Mouse (Mus musculus): Measurements from ENCODE around the gene Gm10053.
"Not testable (repeated sequence)": the region's sequence is repeated elsewhere in the genome, so short reads cannot be mapped to it uniquely, and the experiment has no call there.

The Gm10053 gene

DNA sequence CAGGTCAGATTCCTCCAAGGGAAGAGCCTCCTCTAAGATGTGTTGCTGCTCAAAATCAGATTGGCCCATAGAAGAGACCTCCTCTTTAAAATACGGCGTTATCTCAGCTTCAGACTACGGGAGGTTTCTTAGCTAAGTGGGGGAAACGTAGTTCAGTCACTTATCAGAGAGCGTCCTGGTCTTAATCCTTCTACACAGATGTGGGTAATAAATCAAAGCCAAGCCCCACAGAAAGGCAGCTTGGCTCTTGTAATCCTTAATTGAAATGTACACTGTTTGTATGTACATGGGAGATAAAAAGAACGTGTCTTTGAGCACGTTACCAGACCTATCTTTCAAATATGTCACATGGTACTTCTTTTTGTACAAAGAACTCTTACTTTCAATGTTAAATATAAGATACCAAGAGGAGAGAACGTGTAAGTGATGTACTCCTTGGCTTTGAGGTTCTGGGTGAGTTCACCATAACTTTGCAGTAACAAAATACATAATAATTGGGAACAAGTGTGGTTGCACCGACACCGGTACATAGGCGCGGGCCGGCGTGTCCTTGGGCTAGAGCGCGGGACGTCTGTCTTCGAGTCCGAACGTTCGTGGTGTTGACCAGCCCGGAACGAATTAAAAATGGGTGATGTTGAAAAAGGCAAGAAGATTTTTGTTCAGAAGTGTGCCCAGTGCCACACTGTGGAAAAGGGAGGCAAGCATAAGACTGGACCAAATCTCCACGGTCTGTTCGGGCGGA, at the start of gene Gm10053:
TSS of gene Gm10053 (plus strand) at position 558 of the 742 bp plus-strand sequence.
- DNase-seq, result not testable (repeated sequence)

DNA sequence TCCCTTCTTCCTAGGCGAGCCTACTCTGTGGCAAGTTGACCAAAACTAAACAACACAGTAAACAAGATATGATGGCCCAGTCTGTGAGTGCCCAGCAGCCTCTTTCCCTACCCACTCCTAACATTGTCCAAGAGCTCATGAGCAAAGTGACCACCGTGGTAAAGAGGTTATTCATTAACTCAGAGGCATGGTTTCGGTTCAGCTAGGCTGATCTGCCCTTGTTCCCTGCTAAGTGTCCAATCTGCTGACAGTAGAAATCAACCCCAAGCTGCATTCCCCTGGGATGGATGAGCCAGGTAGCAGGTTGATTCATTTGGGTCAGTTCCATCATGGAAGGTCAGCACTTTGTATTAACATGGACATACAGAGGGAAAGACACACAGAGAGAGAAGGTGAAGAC, 33.4 kb upstream of the Gm10053 start:
- DNase-seq, result no peak

DNA sequence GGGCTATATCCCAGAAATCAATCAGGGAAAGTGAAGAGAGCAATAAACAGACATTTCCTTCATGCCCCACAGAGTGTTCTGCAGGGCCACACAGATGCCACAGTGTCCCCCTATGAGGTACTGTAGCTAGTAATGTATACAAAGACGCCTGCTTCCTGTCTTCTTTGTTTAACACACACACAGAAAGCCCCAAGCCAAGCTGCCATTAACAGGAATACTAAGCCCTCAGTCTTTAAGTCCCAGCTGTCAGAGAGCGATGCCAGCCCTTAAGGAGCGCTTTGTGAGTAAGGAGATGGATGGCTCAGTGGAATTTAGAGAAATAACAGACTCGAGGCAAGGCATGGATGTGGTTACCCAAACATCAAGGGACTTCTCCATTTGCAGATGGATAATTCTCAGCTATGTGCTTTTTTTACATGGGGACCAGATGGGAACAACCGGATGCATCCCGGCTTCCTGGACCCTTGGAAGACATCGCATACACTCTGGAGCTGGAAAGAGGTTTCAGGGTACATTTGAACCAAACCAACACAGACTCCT, 30.4 kb upstream of the Gm10053 start:
- peak; percentile 3 for DNase-seq

DNA sequence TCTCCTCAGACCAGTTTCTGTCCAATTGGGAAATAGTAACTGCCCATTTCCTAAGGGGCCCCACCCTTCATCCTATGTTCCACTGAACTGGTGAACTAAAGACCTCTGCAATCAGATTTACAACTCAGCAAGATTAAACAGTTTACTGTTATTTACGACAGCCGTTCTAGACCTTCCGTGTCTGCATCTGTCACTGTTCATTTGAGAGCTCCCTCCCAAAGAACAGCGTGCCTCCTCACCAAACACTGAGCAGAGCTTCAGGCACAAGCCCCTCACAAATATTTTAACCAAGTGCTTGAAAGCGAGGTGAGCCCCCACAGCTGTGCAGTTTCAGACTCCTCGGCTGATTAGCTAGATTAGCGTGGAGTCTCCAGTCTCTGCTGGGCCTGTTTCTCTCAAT, 27.1 kb upstream of the Gm10053 start:
- DNase-seq, result no peak

DNA sequence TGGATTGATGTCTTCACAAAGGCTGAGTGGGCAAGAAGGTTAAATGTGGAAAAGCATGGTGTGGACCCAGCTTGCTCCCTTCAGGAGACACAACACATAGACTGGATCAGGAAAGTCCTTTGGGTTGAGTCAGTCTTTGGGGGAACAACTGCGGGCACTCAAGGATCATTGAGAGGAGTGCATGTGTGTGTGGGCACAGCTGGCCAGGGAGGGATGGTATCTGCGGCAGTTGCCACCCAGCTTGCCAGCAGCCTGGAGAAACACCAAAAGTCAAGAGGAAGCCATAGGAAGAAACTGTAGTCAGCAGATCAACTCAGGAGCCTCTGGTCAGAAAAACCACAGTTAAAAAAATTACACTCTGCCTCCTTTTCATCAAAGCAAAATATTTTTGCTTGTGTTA, 26.6 kb upstream of the Gm10053 start:
- DNase-seq, result no peak

DNA sequence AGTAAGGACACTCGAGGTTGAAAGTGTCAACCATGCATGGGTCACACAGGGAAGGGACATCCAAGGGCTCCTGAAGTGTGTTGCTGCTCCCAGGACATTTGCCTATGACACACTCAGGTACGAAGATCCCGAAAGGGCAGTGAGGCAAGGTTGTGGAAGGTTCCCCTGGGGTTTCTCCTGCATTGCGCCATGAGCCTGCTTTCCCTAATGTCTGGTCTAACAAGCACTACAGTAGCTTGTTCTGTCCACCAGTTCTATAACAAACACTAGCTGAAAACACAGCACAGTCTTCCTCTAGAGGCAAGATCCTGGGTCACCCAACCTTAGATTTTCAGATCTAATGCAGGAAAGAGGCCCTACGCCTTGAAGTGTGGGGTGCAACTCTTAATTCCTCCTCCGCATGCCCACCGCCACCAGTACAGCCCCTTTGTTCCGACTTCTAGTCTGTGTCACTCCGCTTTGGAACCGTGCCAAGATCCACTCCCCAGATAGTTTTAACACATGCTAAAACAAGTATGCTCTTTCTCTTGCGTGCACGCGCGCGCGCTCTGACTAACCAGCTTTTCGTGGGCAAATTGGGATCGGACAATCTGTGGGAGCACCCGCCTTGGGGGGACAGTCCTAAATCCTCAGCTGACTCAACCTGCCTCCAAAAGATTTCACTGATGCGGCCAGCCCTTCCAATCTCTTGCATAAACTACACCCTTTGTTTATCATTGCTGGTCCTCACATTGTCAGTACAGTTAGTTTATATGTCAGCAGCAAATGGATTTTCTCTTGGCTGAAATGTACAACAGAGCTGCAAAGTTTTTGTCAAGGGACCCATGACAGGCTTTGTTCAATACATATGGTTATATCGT, 23.8 kb upstream of the Gm10053 start:
- peak; percentile 28 for DNase-seq

DNA sequence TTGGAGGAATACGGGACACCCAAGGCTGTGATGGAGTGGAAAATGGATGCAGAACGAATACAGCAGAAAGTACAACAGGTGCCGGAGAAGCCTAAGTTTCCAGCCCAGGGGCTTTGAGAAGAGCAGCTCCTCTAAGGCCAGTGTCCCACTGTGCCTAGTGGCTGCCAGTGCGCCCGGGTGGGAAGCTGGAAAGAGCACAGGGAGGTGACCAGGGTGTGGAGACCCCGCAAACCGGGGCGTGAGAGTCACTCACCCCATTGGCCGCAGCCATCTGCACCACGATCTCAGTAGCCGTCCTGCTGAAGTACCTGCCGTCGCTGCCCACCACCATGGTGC, 14.2 kb upstream of the Gm10053 start:
- no peak for DNase-seq

DNA sequence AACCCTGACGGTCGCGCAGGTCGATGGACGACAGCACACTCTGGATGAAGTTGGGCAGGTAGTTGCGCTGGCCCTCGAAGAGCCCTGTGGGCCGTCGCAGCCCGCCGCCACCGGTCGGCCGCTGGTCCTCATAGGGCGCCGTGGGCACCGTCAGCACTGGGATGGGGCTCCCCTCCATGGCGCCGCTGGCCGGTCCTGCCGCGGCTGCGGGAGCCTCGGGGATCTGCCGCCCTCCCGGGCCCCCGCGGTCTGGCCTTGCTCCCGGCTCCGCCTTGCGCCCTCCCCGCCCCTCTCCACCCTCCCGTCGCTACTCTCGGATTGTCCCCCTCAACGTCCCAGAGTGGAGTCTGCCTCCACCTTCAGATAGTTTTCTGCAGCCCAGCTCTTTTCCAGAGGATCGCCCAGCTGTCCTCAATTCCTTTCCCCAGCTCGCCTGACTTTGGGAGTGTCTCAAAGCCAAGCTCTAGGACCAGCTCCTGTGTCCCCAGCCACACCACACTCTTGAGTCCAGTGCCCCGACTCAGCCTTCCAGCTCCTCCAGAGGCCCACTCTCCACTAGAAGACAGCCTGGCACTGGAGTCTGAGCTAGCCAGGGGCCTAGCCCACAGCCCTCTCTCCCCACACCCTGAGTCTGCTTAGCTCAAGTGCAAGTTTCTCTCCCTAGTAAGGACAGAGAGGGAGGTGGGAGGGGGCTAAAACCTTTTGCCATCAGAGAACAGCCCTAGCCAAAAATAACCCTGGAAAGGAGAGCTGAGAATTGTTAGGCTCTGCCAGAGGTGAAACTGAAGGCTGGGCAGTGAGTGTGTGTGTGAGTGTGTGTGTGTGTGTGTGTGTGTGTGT, 13.7 kb upstream of the Gm10053 start, which contains the start of gene Pgm5:
TSS of gene Pgm5 (minus strand) at position 244 of the 840 bp plus-strand sequence.
- peak; percentile 19 for DNase-seq

DNA sequence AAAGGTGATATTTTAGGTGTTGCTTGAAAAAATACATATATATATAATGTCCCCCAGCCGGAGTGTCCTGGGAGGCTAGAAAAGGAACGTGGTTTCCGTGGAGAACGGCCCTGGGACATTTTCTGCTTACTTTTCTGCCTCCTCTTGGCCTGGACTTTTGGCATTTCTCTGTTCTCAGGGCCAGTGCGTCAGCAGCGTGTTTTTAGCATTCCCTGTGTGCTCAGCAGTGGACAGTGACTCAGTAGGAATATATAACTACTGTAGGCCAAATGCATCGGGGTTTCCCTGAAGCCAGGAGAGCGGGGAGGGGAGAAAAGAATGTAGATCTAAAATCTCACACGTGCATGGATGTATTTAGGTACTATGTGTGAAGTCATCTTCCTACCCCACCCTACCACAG, 10.1 kb upstream of the Gm10053 start:
- DNase-seq, result no peak

DNA sequence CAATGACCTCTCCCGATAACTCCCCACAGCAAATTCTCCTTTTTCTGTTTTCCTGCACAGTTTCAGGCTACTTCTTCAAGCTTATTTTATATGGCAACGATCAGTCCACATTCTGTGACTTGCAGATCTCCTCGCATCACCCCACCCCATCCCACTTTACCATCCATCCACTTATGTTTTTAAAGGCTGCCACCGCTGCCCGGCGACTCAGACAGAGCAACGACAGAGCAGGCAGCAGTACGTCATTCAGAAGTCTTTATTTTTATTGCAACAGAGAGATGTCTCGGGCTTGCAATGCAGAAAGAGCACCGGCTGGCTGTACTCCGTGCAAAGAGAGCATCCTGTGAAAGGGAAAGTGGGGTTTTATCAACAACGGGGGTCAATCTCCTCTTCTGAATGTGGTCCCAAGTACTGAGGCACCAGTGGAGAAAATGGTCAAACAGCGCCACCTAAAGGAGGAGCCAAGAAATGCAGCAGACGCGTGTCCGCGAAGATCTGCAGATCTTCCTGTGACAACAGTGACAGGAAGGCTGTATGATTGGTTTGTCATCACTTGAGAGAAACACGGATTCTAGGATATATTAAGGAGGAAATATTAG, 4.3 kb upstream of the Gm10053 start:
- DNase-seq, result peak; percentile 65

DNA sequence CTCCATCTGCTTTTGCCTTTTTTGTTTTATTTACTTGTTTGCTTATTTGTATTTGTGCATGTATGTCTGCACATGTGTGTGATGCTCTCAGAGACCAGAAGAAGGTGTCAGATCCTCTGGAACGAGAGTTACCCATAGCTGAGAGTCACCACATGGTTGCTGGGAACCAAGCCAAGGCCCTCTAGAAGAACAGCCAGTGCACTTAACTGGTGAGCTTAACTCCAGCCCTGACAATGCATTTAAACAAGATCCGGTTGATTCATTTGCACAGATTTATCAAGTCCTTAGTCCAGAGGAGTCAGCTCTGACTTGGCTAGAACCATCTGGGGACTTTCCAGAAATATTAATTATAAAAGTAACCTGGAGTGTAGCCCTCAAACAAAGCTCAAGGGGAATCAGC, 1.6 kb upstream of the Gm10053 start:
- no peak for DNase-seq

DNA sequence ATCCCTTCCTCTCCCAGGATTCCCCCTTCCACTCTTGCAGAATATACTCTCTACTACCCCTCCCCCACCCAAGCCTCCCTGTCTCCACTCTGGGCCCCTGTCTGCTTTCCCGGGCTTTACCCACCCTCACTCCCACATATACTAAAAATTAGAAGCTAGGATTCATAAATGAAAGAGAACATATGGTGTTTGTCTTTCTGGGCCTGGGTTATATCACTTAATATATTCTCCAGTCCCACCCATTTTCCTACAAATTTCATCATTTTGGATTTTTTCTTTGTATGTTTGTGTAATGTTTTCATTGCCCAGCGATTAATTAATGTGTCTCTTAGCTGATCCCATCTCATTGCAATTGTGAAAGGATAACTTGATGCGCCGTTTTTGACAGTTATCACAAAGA, 5.8 kb downstream of the Gm10053 start:
- no peak for DNase-seq

DNA sequence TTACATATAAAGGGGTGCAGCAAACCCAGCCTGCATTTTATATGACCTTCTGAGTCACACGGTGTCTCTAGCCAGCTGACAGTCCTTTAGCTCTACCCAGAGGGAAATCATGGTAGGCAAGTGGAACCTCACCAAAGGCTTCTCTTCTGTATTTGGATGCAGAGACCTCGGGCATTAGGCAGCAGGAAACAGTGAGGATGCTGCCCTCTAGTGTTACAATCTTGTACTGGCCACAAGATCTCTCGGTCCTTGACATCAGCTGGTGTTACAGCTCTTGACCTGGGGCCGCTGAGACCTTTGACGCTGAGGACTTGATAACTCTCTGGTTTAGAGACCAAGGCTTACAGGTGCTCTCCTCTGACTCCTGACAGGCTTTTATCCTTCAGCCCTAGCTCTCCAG, 10.0 kb downstream of the Gm10053 start:
- DNase-seq, result peak; percentile 79

DNA sequence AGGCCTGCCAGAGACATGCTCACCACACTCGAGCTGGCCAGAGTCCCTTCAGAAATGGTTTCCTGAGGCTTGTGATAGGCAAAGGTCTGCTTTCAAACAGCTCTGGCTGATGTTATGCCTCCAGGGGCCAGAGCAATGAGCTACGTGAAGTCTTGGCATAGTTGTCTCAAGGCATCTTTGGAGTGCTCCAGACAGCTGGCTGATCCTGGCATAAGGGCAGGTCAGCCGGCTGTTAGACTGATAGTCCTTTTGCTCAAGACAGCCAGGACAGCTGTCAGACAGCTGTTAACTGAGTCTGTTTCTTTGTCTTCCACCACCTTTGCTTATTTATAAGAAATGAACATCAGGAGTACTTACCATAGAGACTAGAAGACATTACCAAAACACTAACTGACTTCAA, 11.4 kb downstream of the Gm10053 start:
- no peak for DNase-seq

DNA sequence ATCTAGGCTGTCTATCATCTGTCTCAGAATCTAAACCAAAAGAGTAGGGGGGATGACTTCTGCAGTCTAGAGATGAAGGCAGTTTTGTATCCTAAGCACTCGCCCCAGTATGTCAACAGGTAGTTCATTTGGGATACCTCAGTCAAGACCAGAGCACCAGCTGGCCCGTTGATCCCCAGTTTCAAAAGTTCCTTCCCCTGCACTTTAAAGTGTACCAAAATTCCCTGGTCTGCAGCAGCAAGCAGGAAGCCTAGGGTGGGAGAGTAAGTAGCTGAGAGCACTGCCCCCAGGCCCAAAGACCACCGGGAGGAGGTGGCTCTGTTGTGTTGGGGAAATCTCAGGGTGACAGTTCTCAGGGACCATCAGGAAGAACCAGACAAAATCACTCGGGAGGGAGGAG, 21.1 kb downstream of the Gm10053 start:
- DNase-seq, result no peak

DNA sequence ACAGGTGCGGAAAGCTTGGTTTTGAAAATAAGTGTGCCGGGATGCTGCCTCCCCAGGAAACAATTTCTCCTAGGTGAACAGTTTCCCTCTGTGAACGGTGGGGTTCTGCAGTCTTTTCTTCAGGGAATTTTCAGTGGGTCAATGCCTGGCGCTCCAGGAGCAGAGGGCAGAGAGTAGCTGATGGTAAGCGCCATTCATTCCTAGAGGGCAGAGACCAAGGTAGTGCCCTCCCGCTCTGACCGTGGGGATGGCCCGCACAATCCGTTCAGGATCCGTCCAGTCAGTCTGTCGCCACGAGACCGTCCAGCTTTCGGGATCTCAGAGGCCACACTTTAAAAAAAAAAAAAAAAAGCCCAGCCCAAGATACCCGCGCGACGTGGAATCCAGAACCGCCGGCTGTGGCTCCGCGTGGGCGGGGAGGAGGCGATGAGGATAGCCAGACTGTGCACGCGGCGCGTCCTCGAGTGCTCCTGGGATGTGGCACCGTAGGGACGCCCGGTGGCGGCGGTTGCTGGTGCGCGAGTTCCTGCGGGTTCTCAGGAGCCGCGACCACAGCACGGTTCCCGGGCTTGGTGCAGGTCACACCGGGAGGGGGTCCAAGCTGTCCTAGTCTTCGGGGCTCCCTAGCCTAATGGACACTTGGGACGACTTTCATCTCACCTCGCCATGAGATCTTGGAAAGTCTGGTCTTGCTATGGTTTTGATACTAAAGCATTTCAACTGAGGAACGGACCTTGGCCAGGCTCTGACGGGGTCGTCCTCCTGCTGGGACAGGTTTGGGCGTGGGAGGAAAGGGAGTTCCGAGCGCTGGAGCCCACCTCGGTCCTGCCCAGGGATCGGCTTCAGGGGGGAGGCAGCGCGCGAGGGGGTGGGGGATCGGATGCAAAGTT, 21.8 kb downstream of the Gm10053 start:
- no peak for DNase-seq

DNA sequence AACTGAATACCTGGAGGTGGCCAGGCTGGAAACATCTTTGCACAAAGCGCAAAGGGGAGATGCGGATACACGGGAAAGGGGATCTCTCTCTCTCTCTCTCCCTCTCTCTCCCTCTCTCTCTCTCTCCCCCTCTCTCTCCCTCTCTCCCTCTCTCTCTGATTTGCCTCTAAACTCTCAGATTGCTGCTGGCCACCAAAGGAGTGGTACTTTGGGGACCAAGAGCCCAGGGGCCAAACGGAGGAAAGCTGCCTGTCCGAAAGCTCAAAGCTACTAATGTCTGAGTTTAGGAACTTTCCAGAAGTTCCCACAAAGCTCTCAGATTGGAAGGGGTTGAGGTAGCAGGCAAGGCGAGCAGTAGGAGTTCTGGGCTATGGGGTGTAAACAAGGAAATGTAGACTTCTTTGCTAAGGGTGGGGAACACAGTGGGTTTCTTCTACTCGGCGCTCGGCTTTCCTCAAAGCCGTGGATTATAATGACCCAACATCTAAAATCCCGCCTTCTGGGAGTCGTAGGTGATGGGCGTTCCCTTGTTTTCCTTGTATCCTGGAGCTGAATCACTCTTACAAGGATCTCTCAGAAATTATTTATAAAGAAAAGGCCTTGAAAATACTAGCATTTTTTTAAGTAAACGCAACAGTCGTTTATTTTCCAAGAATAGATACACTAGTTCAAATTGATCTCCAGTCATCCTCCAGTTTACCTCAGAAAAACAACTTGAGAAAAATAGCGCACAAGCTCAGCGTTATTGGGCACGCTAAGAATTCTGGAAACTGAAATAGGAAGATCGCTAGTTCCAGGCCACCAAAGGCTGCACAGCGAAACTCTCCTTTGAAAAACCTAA, 22.6 kb downstream of the Gm10053 start:
- DNase-seq, result no peak

DNA sequence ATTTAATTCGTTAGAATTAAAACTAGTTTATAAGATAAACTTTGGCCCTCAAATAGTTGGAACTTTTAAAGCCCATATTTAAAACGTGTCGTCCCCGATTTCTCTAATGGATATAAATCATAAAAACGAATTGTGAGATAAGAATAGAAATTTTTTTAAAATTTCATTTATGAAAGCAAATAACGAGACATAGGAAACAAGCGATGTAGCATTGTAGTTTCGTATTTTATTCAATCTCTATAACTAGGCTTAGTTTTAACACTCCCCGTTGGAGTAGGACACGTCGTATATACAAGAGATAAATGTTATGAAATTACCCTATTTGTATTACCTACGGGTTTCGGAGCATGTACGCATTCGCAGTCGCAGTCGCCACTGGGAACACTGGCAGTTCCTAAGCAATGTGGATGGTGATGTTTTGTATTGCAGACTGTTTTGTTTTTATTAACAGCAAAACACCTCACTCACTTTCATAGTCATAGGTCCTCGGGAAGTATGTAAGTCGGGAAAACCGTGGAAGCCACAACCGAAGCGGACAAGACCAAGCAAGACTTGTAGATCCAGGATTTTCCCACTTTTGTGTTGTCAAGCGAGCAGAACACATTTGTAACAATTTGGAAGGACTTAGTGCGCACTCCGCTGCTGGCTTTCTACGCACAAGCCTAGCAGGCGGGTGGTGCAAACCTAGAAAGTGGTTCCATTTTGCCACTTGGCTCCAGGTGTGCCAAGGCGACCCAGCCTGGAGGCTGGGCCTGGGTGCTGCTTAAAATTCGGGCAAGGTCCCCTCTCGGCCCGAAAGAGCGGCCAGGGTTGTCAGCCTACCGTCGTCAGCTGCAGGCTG, 23.5 kb downstream of the Gm10053 start:
- no peak for DNase-seq
